Mouse (Mus musculus) kidney, adult 10 weeks (tissue): ENCODE results near the gene Tnip3. TPM values are rescaled to one million over a fixed set of nuclear protein-coding genes. Genes with fewer than 3 reads are reported as not detected.

Experiments
- polyA plus RNA-seq: library from polyadenylated mRNA; stranded (reverse); fragments of 350-450 nt; fragmentation: Illumina TruSeq; extraction: RNeasy Lipid Tissue Mini Kit (QIAGEN cat#74804); gene quantifications from one replicate; pipeline ENCODE4 v1.2.3, GENCODE M21; 2014; ENCODE audit warnings: low read depth, low replicate concordance

The Tnip3 gene
- polyA plus RNA-seq: 0.36 TPM

GRCm38 (mm10) chr6:65525192-65525591 is at the start of gene Tnip3:
TSS of gene Tnip3 (plus strand) at chr6:65525313.

DNA sequence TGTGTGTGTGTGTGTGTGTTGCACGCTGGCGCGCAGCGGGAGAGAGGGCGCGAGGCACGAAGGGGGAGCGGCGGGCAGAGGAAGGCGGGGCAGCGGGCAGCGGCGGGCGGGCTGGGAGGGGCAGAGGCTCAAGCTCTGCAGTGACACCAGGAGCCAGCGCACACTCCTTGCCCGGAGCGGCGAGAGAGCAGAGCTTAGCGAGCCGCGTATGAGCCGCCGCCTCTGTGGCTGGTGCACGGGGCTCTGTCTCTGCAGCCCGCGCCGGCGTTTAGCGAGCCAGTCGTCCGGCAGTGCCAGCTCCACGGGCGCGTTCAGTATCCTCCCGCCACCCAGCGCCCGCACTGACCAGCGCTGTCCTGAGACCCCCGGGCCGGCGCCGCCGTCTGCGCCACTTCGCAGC is 146.3 kb downstream of the Tnip3 start, which contains the start of gene Ndnf:
Ndnf (plus strand) TSS at position 140 of the 400 bp plus-strand sequence.

Other genes starting within 250 kb of the Tnip3 start
- not detected for gene C130060K24Rik, start 144.2 kb upstream of the Tnip3 start, polyA plus RNA-seq
- 0.12 TPM for gene Ndnf, start 146.3 kb downstream of the Tnip3 start, polyA plus RNA-seq